Mouse (Mus musculus) cerebellum, adult 8-10 months (tissue): ENCODE measurements around the gene Cyp2b19.
A peak's percentile ranks its signal among the peaks of the same experiment; 100 is the strongest.
"Not testable (repeated sequence)": the region's sequence is repeated elsewhere in the genome, so short reads cannot be mapped to it uniquely, and the experiment has no call there.

ENCODE experiments used
- DNase-seq: peaks from one replicate; pipeline ENCODE4 v3.0.0; 2022

Cyp2b19 gene

DNA sequence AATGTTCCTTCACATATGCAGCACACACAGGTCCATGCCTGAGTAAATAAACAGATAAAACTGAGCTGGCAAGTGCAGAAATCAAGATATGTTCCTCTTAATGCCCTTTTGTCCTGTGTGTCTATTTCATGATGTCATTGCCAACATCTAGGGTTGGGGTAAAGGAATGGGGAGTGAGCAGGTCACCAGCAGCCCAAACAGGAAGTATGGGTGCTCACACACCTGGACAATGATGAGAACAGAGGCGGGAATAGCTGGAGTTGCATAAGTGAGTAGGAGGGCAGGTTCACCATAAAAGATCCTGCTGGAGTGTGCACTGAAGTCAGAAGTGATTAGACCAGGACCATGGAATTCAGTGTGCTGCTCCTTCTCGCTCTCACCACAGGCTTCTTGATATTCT lies at the start of gene Cyp2b19:
TSS of gene Cyp2b19 (plus strand) at position 301 of the 400 bp plus-strand sequence.
- no peak for DNase-seq

GRCm38 (mm10) chr7:26711061-26711460 lies 45.9 kb upstream of the Cyp2b19 start:
- DNase-seq = no peak

DNA sequence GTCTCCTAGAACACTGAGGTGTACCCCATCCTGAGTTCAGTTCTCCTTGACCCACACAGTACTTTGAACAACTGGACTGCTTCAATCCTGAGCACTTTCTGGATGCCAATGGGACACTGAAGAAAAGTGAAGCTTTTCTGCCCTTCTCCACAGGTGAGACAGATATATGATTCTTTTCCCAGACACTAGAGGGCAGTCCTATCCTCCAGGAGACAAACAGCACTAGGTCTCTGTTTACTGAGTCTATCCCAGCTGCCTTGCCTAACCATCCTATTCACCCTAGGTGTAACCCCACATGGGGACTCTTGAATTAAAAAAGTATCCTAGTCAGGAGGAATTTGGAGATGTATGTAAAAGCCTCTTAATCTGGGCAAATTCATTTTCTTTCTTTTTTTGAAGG lies 18.0 kb upstream of the Cyp2b19 start:
- DNase-seq = no peak

DNA sequence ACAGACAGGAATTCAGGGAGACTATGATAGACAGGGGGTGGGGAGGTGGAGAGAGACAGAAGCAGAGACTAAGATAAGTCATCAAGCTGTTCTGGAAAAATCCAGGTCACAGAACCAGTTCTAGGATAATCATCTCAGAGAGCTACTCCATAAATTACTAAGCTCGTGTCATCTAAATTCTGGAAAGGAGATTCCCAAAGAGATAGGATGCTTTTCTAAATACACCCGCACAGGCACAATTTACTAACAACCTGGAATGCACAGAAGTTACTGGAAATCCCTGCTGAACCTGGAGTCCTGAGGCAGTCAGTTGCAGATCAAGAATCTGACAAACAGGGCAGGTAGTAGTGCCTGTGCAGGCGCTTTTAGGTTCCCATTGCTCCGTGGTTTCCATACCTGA lies 13.0 kb upstream of the Cyp2b19 start:
- DNase-seq = no peak

DNA sequence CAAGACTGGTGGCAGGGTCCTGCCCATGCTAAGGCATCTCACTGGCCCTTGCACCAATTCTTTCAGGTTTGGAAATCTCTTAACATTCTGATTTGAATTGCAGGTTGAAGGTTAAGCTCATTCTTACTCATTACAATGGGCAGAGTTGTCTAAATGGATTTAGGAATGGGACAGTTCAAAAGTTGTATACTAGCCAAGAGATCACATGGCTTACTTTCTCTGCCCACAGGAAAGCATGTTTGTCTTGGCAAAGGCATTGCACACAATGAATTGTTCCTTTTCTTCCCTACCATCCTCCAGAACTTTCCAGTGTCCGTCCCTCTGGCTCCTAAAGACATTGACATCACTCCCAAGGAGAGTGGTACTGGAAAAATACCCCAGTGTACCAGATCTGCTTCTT lies 11.5 kb upstream of the Cyp2b19 start:
- DNase-seq = no peak

DNA sequence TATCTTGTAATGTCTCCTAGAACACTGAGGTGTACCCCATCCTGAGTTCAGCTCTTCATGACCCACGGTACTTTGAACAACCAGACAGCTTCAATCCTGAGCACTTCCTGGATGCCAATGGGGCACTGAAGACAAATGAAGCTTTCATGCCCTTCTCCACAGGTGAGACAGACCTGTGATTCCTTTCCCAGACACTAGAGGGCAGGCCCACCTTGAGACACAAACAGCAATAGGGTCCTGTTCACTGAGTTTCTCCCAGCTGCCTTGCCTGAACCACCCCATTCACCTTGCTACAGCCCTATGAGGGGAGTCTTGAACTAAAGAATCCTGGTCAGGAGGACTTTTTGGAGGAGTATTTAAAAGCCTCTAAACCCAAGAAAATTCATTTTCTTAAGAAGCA lies 10.1 kb downstream of the Cyp2b19 start:
- DNase-seq = peak; percentile 1

DNA sequence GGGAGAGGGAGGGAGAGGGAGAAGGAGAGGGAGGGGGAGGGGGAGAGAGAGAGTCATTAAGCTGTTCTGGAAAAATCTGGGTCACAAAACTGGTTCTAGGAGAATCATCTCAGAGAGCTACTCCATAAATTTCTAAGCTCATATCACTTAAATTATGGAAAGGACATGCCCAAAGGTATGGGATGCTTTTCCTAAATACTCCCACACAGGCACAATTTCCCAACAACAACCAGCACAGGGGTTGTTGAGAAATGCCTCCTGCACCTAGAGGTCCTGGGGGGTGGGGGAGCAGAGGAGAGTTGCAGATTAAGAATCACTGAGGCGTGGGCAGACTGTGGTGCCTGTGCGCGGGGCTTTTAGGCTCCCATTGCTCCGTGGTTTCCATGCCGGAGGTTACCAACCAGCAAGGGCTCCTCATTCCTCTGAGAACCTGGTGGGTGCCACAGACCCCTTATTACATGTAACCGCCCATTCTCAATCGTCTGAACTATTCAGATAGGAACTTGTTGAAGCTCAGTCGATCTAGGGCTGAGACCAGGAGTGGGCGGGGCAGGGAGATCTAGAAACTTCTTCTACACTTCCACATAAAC lies 13.0 kb downstream of the Cyp2b19 start:
- no peak for DNase-seq

DNA sequence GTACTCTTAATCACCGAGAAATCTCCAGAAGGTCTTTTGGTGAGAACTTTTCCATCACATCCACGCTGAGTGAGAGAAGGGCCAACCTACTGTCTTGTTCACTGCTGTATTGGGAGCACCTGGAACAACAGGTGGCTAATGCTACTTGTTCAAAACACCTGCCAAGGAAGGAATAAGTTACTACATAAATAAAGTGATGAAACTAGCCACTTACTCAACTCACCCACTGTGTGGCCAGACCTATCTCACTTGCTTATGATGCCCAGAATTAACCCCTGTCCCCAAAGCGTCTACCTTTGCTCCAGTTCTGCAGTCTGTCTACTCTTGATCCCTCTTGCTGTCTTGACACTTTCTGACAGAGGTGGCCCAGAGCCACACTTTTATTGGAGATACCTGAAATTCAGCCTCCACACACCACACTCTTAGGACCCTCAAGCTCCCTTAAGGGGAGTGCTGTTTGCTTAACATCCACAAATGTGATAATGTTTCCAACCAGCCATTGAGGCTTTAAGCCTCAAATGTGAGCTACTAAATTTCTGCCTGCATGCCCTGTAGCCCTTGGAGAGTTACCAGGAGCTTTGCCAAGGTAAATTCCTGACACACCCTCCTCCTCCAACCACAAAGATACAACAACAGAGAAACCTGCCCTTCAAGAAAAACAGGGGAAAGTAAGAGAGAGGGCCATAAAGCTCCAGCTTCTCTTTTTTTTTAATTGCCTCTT lies 16.1 kb downstream of the Cyp2b19 start:
- DNase-seq = no peak

GRCm38 (mm10) chr7:26775866-26776265 lies 18.9 kb downstream of the Cyp2b19 start:
- DNase-seq = no peak

GRCm38 (mm10) chr7:26777806-26778205 lies 20.9 kb downstream of the Cyp2b19 start:
- no peak for DNase-seq

DNA sequence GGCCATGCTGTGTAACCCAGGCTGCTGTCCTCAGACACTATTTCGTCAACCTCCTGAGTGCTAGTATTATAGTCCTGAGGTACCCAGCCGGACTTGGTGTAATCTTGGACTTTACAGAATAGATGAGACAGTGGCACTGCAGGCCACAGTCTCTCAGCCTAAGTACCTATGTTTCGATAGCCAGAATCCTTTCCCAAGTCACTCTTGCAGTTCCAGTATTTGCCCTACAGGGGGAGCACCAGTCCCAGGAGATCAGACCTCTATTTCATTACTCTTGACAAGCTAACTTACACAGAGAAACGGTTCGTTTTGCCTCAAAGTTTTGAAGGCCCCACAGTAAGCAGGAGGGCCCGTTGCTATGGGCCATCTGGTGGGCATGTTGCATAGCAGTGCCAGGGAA lies 21.5 kb downstream of the Cyp2b19 start:
- DNase-seq = peak; percentile 4

DNA sequence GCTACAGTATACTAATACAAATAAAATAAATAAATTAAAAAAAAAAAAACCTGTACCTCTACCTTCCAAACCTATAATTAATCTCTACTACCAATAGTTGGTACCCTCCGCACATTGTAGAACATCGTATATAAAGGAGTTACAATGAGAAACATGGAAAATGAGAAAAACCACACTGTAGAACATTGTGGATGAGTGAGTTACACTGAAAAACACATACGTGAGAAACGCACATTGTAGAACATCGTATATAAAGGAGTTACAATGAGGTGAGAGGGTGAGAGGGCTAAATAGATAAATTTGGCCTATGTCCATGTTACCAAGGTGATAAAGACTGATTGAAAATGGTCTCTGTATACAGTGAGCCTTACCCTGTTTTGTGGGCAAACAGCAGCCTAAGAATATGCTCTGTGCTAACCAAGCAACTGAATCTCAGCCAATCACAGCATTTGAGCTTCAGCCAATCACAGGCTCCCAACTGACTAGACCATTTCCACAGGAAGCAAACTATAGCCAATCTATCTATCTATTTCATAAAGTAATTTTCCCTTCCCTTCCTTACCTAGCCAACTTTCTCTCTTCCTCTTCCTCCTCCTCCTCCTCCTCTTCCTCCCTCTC lies 23.0 kb downstream of the Cyp2b19 start:
- no peak for DNase-seq

GRCm38 (mm10) chr7:26780510-26780909 lies 23.6 kb downstream of the Cyp2b19 start:
- no peak for DNase-seq

DNA sequence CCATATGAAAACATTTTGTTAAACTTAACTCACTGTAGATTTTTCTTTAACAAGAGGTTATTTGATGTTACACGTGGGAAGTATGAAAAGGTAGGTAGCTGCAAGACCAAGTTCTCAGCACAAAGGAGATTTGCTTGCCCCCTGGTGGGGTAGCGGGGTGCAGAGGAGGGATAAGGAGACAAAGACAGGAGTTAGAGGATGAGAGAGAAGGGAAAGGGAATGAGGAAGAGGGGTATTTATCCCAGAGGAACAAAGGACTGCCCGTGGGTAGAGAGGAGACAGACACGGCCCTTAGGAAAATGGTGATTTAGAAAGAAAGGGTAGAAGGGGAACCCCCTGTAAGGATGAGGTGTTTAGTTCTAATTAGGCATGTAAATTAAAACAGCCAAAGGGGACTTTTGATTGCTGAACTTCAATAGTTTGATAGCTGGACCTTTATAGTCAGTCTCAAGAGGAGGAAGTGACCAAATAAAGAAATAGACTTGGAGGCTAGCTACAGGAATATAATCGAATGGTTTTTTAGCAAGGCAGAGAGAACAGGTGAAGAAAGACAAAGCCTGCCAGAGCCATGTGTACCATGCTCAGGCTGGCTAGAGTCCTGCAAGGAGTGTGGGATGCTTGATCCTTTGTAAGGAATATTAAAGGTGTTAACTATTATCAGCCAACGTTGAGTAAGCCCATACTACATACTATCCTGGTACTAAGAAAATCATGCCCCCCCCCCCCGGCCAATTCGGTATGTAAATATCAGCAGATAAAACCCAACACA lies 24.2 kb downstream of the Cyp2b19 start:
- DNase-seq = no peak

GRCm38 (mm10) chr7:26781767-26782131 lies 24.8 kb downstream of the Cyp2b19 start:
- DNase-seq = no peak

GRCm38 (mm10) chr7:26783163-26783562 lies 26.2 kb downstream of the Cyp2b19 start:
- DNase-seq = peak; percentile 1

- DNase-seq = not testable (repeated sequence)
Observed at GRCm38 (mm10) chr7:26786013-26786412, 29.1 kb downstream of the Cyp2b19 start.

DNA sequence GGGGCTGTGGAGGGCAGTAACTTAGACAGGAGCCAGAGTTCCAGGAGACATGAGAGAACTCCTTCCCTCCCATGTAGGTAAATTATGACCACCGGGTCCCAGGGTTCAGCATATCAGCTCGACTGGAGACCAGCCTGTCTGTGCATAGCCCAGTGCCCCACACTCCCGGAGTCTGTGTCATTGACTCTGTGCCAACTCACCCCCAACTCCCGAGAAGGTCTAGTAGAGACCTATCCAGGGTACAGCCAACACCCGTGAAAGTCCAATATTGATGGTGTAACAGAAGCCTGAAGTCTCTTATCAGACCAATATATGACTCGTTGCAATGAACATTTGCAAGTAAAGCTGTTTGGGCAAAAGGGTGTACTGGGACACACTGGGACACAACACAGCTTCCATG lies 33.0 kb downstream of the Cyp2b19 start:
- DNase-seq = no peak

DNA sequence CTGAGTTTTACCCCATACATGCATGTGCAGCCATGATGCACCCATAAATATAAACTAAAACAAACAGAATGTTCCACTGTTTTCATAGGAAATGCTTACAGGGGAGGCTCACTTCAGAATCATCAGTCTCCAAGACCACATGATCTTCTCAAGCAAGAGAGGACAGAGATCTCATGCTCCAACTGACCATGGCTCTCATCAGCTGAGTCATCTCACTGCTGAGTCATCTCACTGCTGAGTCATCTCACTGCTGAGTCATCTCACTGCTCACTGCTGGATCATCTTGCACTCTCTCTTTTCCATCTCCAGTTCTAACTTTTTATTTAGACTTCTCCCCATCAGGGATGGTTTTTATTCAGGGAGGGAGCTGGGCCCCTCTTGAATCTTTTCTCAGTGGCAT lies 43.2 kb downstream of the Cyp2b19 start:
- DNase-seq = no peak

GRCm38 (mm10) chr7:26800996-26801395 lies 44.1 kb downstream of the Cyp2b19 start:
- no peak for DNase-seq

DNA sequence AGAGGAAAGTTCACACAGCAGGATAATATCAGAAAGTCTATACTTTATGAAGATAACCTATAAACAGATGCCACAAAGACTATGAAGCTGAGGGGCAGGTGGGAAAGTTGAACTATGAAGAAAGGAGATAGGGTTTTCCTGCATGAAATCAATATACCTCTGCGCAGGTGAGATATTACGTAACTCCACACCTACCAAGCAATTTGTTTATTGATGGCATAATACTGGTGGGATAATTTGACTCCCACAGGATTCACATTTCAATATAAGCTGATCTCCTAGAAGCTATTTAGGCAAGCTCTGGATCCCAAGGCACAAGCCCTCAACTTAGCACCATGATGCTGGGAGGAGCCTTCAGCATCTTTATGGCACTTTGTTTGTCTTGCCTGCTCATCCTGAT lies 51.6 kb downstream of the Cyp2b19 start, which contains the start of gene Cyp2g1:
TSS of gene Cyp2g1 (plus strand) at position 301 of the 400 bp plus-strand sequence.
- DNase-seq = no peak
